Comparison of ENCODE assay signal across 24 mouse cellular contexts in genomic region chr1:55167560-55167959, GRCm38 (mm10).
"Had no signal": no experiment of that assay in that cellular context is flagged by ENCODE, and none has a peak within 500 bp of the region (broad histone marks: within the 10 kb centered on the region; RNA-seq: fewer than 3 reads in every experiment).

No protein-coding gene starts in this region.

- H3K9ac ChIP-seq: heart, embryonic 12.5 days; hindbrain, embryonic 13.5 days; hindbrain, embryonic 15.5 days; kidney, embryonic 15.5 days; limb, embryonic 13.5 days; limb, embryonic 15.5 days; liver, embryonic 15.5 days had no signal

- H3K27ac ChIP-seq: gastrocnemius, adult 2 months; heart, adult 2 months; hindbrain, embryonic 13.5 days; hindbrain, embryonic 15.5 days; hindbrain, postnatal 0 days; kidney, embryonic 15.5 days; kidney, postnatal 0 days; limb, embryonic 13.5 days; limb, embryonic 15.5 days; liver, embryonic 15.5 days had no signal

- H3K9me3 ChIP-seq: hindbrain, embryonic 13.5 days had no signal

- H3K4me1 ChIP-seq: heart, embryonic 12.5 days; hindbrain, embryonic 13.5 days; hindbrain, embryonic 15.5 days; kidney, embryonic 15.5 days; limb, embryonic 13.5 days; limb, embryonic 15.5 days had no signal

- H3K36me3 ChIP-seq: hindbrain, embryonic 15.5 days; liver, embryonic 15.5 days had no signal

- H3K4me3 ChIP-seq: gastrocnemius, adult 2 months; heart, adult 2 months; heart, embryonic 12.5 days; hindbrain, embryonic 13.5 days; hindbrain, embryonic 15.5 days; kidney, embryonic 15.5 days; limb, embryonic 13.5 days; limb, embryonic 15.5 days; liver, embryonic 15.5 days had no signal

- H3K27me3 ChIP-seq: heart, embryonic 12.5 days; hindbrain, embryonic 13.5 days; hindbrain, embryonic 15.5 days; kidney, embryonic 15.5 days; limb, embryonic 13.5 days; limb, embryonic 15.5 days; liver, embryonic 15.5 days had no signal

- ATAC-seq: hindbrain, postnatal 0 days; intestine, embryonic 16.5 days had no signal

- DNase-seq: gastrocnemius, adult 2 months; gastrocnemius, postnatal 14 days; gastrocnemius, postnatal 36 days; heart, adult 2 months; heart, postnatal 10 days; heart, postnatal 36 days; kidney, adult 11 months; kidney, adult 2 months; kidney, adult 9 months; kidney, postnatal 14 days; kidney, postnatal 36 days; layer of hippocampus, adult 9-11 months; layer of hippocampus, postnatal 36 days; left cerebral cortex, postnatal 4 days had no signal

- H3K4me2 ChIP-seq: heart, embryonic 12.5 days; hindbrain, embryonic 13.5 days; hindbrain, embryonic 15.5 days; kidney, embryonic 15.5 days; limb, embryonic 13.5 days; limb, embryonic 15.5 days; liver, embryonic 15.5 days had no signal
